Mouse (Mus musculus): ENCODE data around the gene Baiap2l1. TPM values are rescaled to one million over a fixed set of nuclear protein-coding genes. Genes with fewer than 3 reads are reported as not detected.

The Baiap2l1 gene
- polyA plus RNA-seq, 1 experiment, result 2.3 TPM

DNA sequence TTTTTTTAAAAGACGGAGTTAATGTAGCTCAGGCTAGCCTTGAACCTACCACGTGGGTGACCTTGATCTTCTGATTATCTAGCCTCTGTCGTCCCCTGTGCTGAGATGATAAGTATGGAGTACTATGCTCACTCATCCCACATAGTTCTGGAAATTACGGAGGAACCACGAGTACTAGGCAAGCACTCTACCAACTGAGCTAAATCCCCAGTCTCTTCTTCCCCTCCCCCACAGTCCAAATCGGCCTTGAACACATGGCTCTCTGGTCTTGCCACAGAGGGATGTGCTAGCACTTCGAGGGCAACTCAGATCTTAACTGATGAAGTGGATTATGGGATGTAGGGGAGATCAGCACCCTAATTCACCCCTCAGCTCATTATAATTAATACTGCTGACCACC, 139.9 kb downstream of the Baiap2l1 start:
- H3K27ac ChIP-seq (ENCODE audit: control insufficient read depth, insufficient read depth, low read depth, low read length), result no peak overlapping the region
- peaks cover 1% of the 10 kb centered on the region; the same call in 1 of the 2 replicates for H3K36me3 ChIP-seq (ENCODE audit: control insufficient read depth, insufficient read depth, low read length)
- H3K4me3 ChIP-seq (ENCODE audit: control insufficient read depth, low read depth, low read length), result no peak overlapping the region
- TF ChIP-seq CTCF (IDR thresholded peaks at IDR 0.05; ENCODE audit: control insufficient read depth, insufficient read depth, insufficient replicate concordance, low read depth, low read length), result no peak
- no peak for TF ChIP-seq POLR2A (IDR thresholded peaks at IDR 0.05; ENCODE audit: control insufficient read depth, low read depth, low read length)
- no peaks in the 10 kb centered on the region for H3K27me3 ChIP-seq (ENCODE audit: control insufficient read depth, insufficient read depth, low read length)
- H3K4me1 ChIP-seq (ENCODE audit: control insufficient read depth, insufficient read depth, low read length), result peaks cover 4% of the 10 kb centered on the region

DNA sequence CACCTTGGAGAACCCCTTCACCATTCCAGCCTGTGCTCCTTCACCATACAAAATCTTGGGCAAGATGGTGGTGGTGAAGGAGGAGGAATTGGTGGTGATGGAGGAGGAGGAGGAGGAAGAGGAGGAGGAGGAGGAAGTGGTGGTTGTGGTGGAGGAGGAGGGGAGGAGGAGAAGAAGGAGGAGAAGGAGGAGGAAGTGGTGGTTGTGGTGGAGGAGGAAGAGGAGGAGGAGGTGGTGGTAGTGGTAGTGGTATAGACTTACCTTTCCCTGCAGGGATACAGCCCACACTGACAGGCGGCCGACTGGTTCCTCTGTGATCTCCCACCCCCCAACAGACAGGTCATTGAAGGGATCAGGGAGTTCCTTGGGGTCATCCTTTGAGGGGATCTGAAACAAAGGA, 141.9 kb downstream of the Baiap2l1 start:
- no peaks in the 10 kb centered on the region; the same call in none of the 2 replicates for H3K4me1 ChIP-seq (ENCODE audit: control insufficient read depth, insufficient read depth, low read length)
- peaks cover 1% of the 10 kb centered on the region; the same call in 1 of the 2 replicates for H3K36me3 ChIP-seq (ENCODE audit: control insufficient read depth, insufficient read depth, low read length)
- no peak overlapping the region for H3K4me3 ChIP-seq (ENCODE audit: control insufficient read depth, low read depth, low read length)
- no peaks in the 10 kb centered on the region for H3K27me3 ChIP-seq (ENCODE audit: control insufficient read depth, insufficient read depth, low read length)
- TF ChIP-seq POLR2A (IDR thresholded peaks at IDR 0.05; ENCODE audit: control insufficient read depth, low read depth, low read length) (no peak), CTCF (IDR thresholded peaks at IDR 0.05; ENCODE audit: control insufficient read depth, insufficient read depth, insufficient replicate concordance, low read depth, low read length) (no peak)
- H3K27ac ChIP-seq (ENCODE audit: control insufficient read depth, insufficient read depth, low read depth, low read length), result no peak overlapping the region

Other genes starting within 250 kb of the Baiap2l1 start
- 0.11 and 0.16 TPM in 2 replicates for gene Bhlha15, start 167.8 kb downstream of the Baiap2l1 start, polyA plus RNA-seq (2012; rRNA removed)
- gene Tecpr1, start 134.5 kb downstream of the Baiap2l1 start, polyA plus RNA-seq (2012; rRNA removed), result 16.4 and 16.7 TPM in 2 replicates
- gene Bri3, start 113.7 kb downstream of the Baiap2l1 start, polyA plus RNA-seq (2012; rRNA removed), result 174 and 212 TPM in 2 replicates
- gene Nptx2, start 187.8 kb upstream of the Baiap2l1 start, polyA plus RNA-seq (2012; rRNA removed), result 10.5 and 11.1 TPM in 2 replicates